Mouse (Mus musculus) intestine, embryonic 14.5 days (tissue): Measurements from ENCODE around the gene Cbarp. TPM values are rescaled to one million over a fixed set of nuclear protein-coding genes. Genes with fewer than 3 reads are reported as not detected.

Source experiments
- ATAC-seq: fragments of 200-750 bp; cut with Nextera tagmentation; replicated peaks from 2 replicates; pipeline ENCODE4 v1.8.0; 2017; ENCODE audit warnings: low read depth, moderate number of reproducible peaks, moderate TSS enrichment, moderate library complexity; ENCODE audit not compliant: low FRiP score, low TSS enrichment
- DNase-seq: peaks from one replicate; pipeline ENCODE4 v3.0.0-alpha.2; 2018; ENCODE audit warnings: low spot score
- H3K27ac ChIP-seq: fragments of 300-500 bp; sonication (generic); 2 replicates; pipeline ENCODE4 v1.5.1; 2014; ENCODE audit warnings: low read depth, mild to moderate bottlenecking, control low read depth
- H3K27me3 ChIP-seq: fragments of 300-500 bp; sonication (generic); replicated peaks from 2 replicates; pipeline ENCODE4 v1.6.1; 2014; ENCODE audit warnings: low read length, control low read depth; ENCODE audit not compliant: control insufficient read depth, insufficient read depth
- H3K36me3 ChIP-seq: fragments of 300-500 bp; sonication (generic); 2 replicates; pipeline ENCODE4 v1.6.1; 2014; ENCODE audit warnings: low read length, control low read depth; ENCODE audit not compliant: control insufficient read depth, insufficient read depth
- H3K4me1 ChIP-seq: fragments of 300-500 bp; sonication (generic); replicated peaks from 2 replicates; pipeline ENCODE4 v1.6.1; 2014; ENCODE audit warnings: low read length, control low read depth, mixed read lengths; ENCODE audit not compliant: control insufficient read depth, insufficient read depth
- H3K4me2 ChIP-seq: fragments of 300-500 bp; sonication (generic); 2 replicates; pipeline ENCODE4 v1.6.1; 2014; ENCODE audit warnings: low read length
- H3K4me3 ChIP-seq: fragments of 300-500 bp; sonication (generic); 2 replicates; pipeline ENCODE4 v1.5.1; 2014; ENCODE audit warnings: low read depth, low read length, control low read depth, mixed read lengths
- H3K9ac ChIP-seq: fragments of 300-500 bp; sonication (generic); 2 replicates; pipeline ENCODE4 v1.6.1; 2014; ENCODE audit warnings: mild to moderate bottlenecking, low read length
- H3K9me3 ChIP-seq: fragments of 300-500 bp; sonication (generic); 2 replicates; pipeline ENCODE4 v1.6.1; 2016; ENCODE audit warnings: low read length, control low read depth; ENCODE audit not compliant: control insufficient read depth
- WGBS: fragments of 180-500 bp; shearing (Covaris S2); extraction: QIAGEN DNeasy Blood & Tissue Kit; methylation state at CpG from one replicate; pipeline ENCODE4 v1.1.7; 2014; 5-methylcytosine and 5-hydroxymethylcytosine counted together
- polyA plus RNA-seq: library from polyadenylated mRNA; unstranded; fragments of >200 nt; fragmentation: Nextera tagmentation; extraction: Ambion mirVana; gene quantifications from 2 replicates; pipeline ENCODE4 v1.2.1, GENCODE M21; 2014

The Cbarp gene
- polyA plus RNA-seq, 1 experiment from 2014 or later, result 8.5 TPM

DNA sequence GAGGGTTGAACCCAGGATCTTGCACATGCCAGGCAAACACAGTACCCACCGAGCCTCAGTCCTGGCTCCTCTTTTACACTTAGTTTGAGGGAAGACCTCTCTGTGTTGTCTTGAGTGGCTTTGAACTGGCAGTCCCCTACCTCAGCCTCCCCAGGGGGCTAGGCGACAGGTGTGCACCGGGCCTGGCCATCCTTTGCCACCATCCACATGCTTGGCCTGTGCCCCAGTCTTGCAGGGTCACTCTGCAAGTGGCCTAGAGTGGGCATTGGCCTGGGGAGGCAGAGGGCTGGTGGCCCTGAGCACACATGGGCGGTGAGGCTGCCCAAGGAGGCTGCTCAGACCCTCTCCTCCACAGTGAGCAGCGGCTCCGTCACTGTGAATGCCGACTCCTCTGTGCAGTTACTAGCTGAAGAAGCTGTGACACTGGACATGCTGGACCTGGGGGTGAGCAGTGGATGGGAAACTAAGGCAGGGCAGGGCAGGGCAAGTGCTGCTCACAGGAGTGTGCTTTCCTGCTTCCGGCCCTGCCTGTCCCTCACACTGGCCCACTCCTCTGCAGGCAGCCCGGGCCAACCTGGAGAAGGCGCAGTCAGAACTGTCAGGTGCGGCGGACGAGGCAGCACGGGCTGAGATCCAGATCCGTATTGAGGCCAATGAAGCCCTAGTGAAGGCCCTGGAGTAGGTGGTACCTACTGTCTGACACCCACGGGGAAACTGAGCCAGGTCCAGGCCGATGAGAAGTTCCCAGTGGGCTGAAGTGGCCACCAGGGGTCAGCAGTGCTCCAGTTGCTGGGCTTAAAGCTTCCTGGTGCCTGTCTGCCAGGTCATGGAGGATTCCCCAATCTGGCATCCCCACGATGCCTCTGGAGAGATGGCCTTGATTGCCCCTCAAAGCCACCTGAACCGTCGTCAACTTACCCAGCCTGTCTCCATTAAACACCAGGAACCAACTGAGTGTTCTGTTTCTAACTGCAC is 4.5 kb upstream of the Cbarp start:
- no peak for ATAC-seq
- Histone ChIP-seq H3K9me3 (no peaks in the 10 kb centered on the region), H3K9ac (no peak overlapping the region), H3K36me3 (peaks cover 37% of the 10 kb centered on the region), H3K4me3 (no peak overlapping the region), H3K27ac (0 out of 2 replicates have a peak overlapping the region, but pooled peaks have one; percentile 18), H3K27me3 (no peaks in the 10 kb centered on the region), H3K4me1 (peaks cover 28% of the 10 kb centered on the region), H3K4me2 (no peak overlapping the region)
- DNase-seq, result peak; percentile 88
- WGBS, result 69% methylated on average over 20 of the region's 20 CpGs

- no peaks in the 10 kb centered on the region for H3K27me3 ChIP-seq
- H3K27ac ChIP-seq, result no peak overlapping the region
- no peak overlapping the region for H3K4me3 ChIP-seq
- no peak overlapping the region for H3K9ac ChIP-seq
- DNase-seq (no peak), ATAC-seq (no peak)
- no peak overlapping the region for H3K4me2 ChIP-seq
- peaks cover 33% of the 10 kb centered on the region for H3K36me3 ChIP-seq
- H3K4me1 ChIP-seq, result peaks cover 28% of the 10 kb centered on the region
- H3K9me3 ChIP-seq, result no peaks in the 10 kb centered on the region
- 93% methylated on average over 12 of the region's 12 CpGs for WGBS
Measured at GRCm38 (mm10) chr10:80144159-80144558, 3.5 kb upstream of the Cbarp start.

- Histone ChIP-seq H3K9ac (no peak overlapping the region), H3K9me3 (no peaks in the 10 kb centered on the region), H3K4me2 (no peak overlapping the region), H3K27ac (no peak overlapping the region), H3K4me1 (peaks cover 28% of the 10 kb centered on the region), H3K4me3 (0 out of 2 replicates have a peak overlapping the region, but pooled peaks have one; percentile 76), H3K36me3 (peaks cover 33% of the 10 kb centered on the region), H3K27me3 (no peaks in the 10 kb centered on the region)
- WGBS, result 95% methylated on average over 7 of the region's 7 CpGs
- ATAC-seq, result no peak
- DNase-seq, result no peak
Measured at GRCm38 (mm10) chr10:80143664-80144063, 3.0 kb upstream of the Cbarp start.

DNA sequence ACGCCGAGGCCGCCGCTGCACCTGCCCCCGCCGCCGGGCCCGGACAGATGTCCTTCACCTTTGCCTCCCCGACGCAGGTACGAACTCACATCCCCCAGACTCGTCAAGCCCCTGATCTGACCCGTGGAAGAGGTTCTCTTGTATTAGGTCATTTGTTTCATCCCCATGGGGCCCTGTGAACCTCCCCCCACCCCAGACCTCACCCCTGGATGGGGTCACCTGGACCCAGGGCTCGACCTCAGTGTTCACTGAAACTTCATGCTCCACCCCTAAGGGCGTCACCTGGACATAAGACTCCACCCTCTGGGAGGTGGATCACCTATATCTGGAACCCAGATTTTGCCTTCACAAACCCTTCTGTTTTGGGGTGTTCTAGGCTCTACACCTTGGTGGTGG is 1.9 kb upstream of the Cbarp start:
- no peak for DNase-seq
- Histone ChIP-seq H3K27me3 (peaks cover 5% of the 10 kb centered on the region), H3K4me1 (peaks cover 37% of the 10 kb centered on the region), H3K4me2 (peak overlapping the region; percentile 98), H3K4me3 (peak overlapping the region; percentile 76), H3K36me3 (peaks cover 33% of the 10 kb centered on the region), H3K9ac (peak overlapping the region; percentile 87), H3K9me3 (no peaks in the 10 kb centered on the region), H3K27ac (peak overlapping the region; percentile 77)
- ATAC-seq, result peak; percentile 0; the same call in 1 of the 2 replicates
- under 1% methylated on average over 15 of the region's 15 CpGs for WGBS

GRCm38 (mm10) chr10:80141786-80142529 is 1.3 kb upstream of the Cbarp start:
- Histone ChIP-seq H3K4me3 (peak overlapping the region; percentile 76), H3K27ac (peak overlapping the region; percentile 77), H3K4me1 (peaks cover 39% of the 10 kb centered on the region), H3K9ac (peak overlapping the region; percentile 87), H3K4me2 (peak overlapping the region; percentile 98), H3K9me3 (no peaks in the 10 kb centered on the region), H3K27me3 (peaks cover 10% of the 10 kb centered on the region), H3K36me3 (peaks cover 33% of the 10 kb centered on the region)
- under 1% methylated on average over 43 of the region's 43 CpGs for WGBS
- ATAC-seq, result peak; percentile 78
- peak; percentile 89 for DNase-seq

- ATAC-seq, result peak; percentile 57
- Histone ChIP-seq H3K9ac (peak overlapping the region; percentile 34), H3K27me3 (peaks cover 17% of the 10 kb centered on the region), H3K36me3 (peaks cover 28% of the 10 kb centered on the region), H3K4me2 (peak overlapping the region; percentile 98), H3K27ac (peak overlapping the region; percentile 76), H3K4me1 (peaks cover 38% of the 10 kb centered on the region), H3K4me3 (peak overlapping the region; percentile 76), H3K9me3 (no peaks in the 10 kb centered on the region)
- WGBS, result under 1% methylated on average over 29 of the region's 29 CpGs
- peak; percentile 95 for DNase-seq
Measured at GRCm38 (mm10) chr10:80141243-80141642, 608 bp upstream of the Cbarp start.

GRCm38 (mm10) chr10:80139975-80140665 is 515 bp downstream of the Cbarp start:
- Histone ChIP-seq H3K9ac (no peak overlapping the region), H3K27ac (no peak overlapping the region), H3K4me3 (no peak overlapping the region), H3K36me3 (peaks cover 24% of the 10 kb centered on the region), H3K27me3 (peaks cover 25% of the 10 kb centered on the region), H3K9me3 (no peaks in the 10 kb centered on the region), H3K4me2 (no peak overlapping the region), H3K4me1 (peaks cover 29% of the 10 kb centered on the region)
- ATAC-seq, result no peak
- DNase-seq, result no peak
- WGBS, result 77% methylated on average over 11 of the region's 11 CpGs

DNA sequence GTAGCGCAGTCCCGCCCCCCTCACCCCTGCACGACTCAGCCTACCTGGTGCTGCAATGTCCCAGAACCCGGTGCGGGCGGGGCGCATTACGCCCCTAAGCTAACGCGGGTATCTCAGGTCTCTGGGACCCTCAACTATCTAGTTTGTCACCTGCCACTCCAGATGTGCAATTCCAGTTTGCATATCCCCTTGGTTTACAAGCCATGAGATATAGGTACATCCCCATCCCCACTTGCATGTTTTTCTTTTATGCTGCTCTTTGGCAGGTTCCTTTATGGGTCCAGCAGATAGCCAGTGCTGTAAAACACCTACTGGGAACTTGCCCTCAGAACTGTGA is 1.2 kb downstream of the Cbarp start:
- Histone ChIP-seq H3K4me1 (peaks cover 29% of the 10 kb centered on the region), H3K36me3 (peaks cover 17% of the 10 kb centered on the region), H3K4me3 (peak overlapping the region; percentile 63), H3K27me3 (peaks cover 25% of the 10 kb centered on the region), H3K9ac (peak overlapping the region; percentile 67), H3K27ac (peak overlapping the region; percentile 69; the same call in 1 of the 2 replicates), H3K9me3 (no peaks in the 10 kb centered on the region), H3K4me2 (peak overlapping the region; percentile 97)
- under 1% methylated on average over 9 of the region's 10 CpGs for WGBS
- ATAC-seq (no peak), DNase-seq (no peak)
